Mouse (Mus musculus) thymus, adult 2 months (tissue): ENCODE results near the gene Diaph3. TPM values are rescaled to one million over a fixed set of nuclear protein-coding genes. Genes with fewer than 3 reads are reported as not detected.
"Not testable (repeated sequence)": the region's sequence is repeated elsewhere in the genome, so short reads cannot be mapped to it uniquely, and the experiment has no call there.

Source experiments
- DNase-seq: peaks from one replicate; pipeline ENCODE4 v3.0.0; 2021
- H3K27ac ChIP-seq: fragments of 200-500 bp; 2 replicates; pipeline ENCODE4 v1.5.1; 2012; ENCODE audit warnings: low read length, control low read depth; ENCODE audit not compliant: control insufficient read depth, insufficient read depth
- H3K27me3 ChIP-seq: fragments of 200-500 bp; 2 replicates; pipeline ENCODE4 v1.6.1; 2012; ENCODE audit warnings: mild to moderate bottlenecking, low read length, moderate library complexity, mixed read lengths; ENCODE audit not compliant: control insufficient read depth, insufficient read depth
- H3K36me3 ChIP-seq: fragments of 200-500 bp; 2 replicates; pipeline ENCODE4 v1.6.1; 2012; ENCODE audit warnings: mild to moderate bottlenecking, low read length, moderate library complexity; ENCODE audit not compliant: control insufficient read depth, insufficient read depth
- H3K4me1 ChIP-seq: fragments of 200-500 bp; replicated peaks from 2 replicates; pipeline ENCODE4 v1.6.1; 2012; ENCODE audit warnings: low read length; ENCODE audit not compliant: control insufficient read depth, insufficient read depth
- H3K4me3 ChIP-seq: fragments of 200-500 bp; 2 replicates; pipeline ENCODE4 v1.5.1; 2012; ENCODE audit warnings: mild to moderate bottlenecking, low read length, control low read depth, moderate library complexity; ENCODE audit not compliant: control insufficient read depth, insufficient read depth
- CTCF ChIP-seq: fragments of 200-500 bp; IDR thresholded peaks from 2 replicates; pipeline ENCODE4 v1.5.1; 2012; ENCODE audit warnings: mild to moderate bottlenecking, control low read depth, low read length, moderate library complexity, borderline replicate concordance; ENCODE audit not compliant: control insufficient read depth, poor library complexity, insufficient read depth; ENCODE audit errors: extremely low read depth
- POLR2A ChIP-seq: fragments of 200-500 bp; IDR thresholded peaks from 2 replicates; pipeline ENCODE4 v1.6.1; 2012; ENCODE audit warnings: mild to moderate bottlenecking, low read length, control low read depth, moderate library complexity; ENCODE audit not compliant: control insufficient read depth, poor library complexity, insufficient read depth; ENCODE audit errors: extremely low read depth
- WGBS: fragments of 180-500 bp; shearing (Covaris S2); methylation state at CpG from one replicate; pipeline ENCODE4 v1.1.7; 2018; 5-methylcytosine and 5-hydroxymethylcytosine counted together
- polyA plus RNA-seq: library from polyadenylated mRNA; depleted of rRNA; stranded (reverse); fragments of >200 nt; gene quantifications from 2 replicates; pipeline ENCODE4 v1.2.3, GENCODE M21; 2012

The Diaph3 gene
- polyA plus RNA-seq, 1 experiment: 2.2 TPM

- TF ChIP-seq POLR2A: no peak
- TF ChIP-seq CTCF: no peak
- no peak for DNase-seq
- Histone ChIP-seq H3K27ac (no peak overlapping the region), H3K4me1 (peaks cover 7% of the 10 kb centered on the region), H3K27me3 (no peaks in the 10 kb centered on the region), H3K4me3 (no peak overlapping the region), H3K36me3 (no peaks in the 10 kb centered on the region)
- 92% methylated on average over 5 of the region's 5 CpGs for WGBS
Measured at GRCm38 (mm10) chr14:86738916-86739315, 402.1 kb downstream of the Diaph3 start.

DNA sequence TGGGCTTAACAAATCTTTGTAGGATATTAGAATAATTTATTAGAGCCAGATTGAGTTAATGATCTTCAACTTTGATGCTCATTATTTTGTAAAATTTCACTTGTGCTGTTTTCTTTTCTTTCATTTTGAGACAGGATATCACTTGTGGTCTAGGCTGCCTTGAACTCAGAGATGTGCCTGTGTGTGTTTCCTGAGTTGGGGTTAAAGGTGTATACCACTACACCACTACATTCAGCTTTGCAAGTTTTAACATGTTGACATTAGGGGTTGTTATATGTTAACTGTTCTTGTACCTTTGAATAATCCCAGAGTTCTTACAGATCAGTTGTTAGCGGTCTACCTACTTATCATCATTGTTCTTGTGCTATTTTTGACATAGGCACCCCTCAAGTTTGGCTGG lies 404.4 kb downstream of the Diaph3 start:
- DNase-seq: no peak
- TF ChIP-seq POLR2A (no peak), CTCF (no peak)
- no peaks in the 10 kb centered on the region for H3K27me3 ChIP-seq
- 23% methylated on average over 1 of the region's 1 CpGs for WGBS
- peaks cover 7% of the 10 kb centered on the region for H3K4me1 ChIP-seq
- no peak overlapping the region for H3K27ac ChIP-seq
- no peaks in the 10 kb centered on the region for H3K36me3 ChIP-seq
- no peak overlapping the region for H3K4me3 ChIP-seq

- Histone ChIP-seq H3K4me1 (peaks cover 4% of the 10 kb centered on the region), H3K4me3 (no peak overlapping the region), H3K36me3 (no peaks in the 10 kb centered on the region), H3K27ac (no peak overlapping the region), H3K27me3 (no peaks in the 10 kb centered on the region)
- WGBS: 47% methylated on average over 1 of the region's 1 CpGs
- no peak for DNase-seq
- no peak for TF ChIP-seq CTCF
- no peak for TF ChIP-seq POLR2A
Measured at GRCm38 (mm10) chr14:86731300-86731699, 409.7 kb downstream of the Diaph3 start.

DNA sequence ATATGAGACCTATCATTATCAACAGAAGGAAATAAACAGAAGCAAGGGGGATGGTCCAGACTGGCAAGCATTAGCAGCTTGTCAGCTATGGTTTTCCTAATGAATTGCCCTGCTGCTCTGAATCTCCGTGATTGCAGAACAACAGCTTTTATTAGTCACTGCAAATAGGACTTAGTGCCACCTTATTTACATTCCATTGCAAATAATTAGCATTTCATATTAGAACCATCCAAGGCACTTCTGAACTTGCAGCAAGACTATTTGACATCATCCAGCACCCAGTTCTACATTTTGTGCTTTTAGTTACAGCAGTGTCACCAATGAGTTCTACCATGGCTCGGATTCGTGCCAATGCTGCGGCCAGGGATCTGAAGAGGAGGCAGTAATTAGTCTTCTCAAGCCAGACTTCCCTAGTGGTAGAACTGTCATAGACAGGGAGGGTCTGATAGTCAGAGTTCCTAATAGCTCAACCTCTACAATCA lies 411.4 kb downstream of the Diaph3 start:
- Histone ChIP-seq H3K27me3 (no peaks in the 10 kb centered on the region), H3K36me3 (no peaks in the 10 kb centered on the region), H3K4me3 (no peak overlapping the region), H3K4me1 (no peaks in the 10 kb centered on the region), H3K27ac (no peak overlapping the region)
- WGBS: 95% methylated on average over 4 of the region's 4 CpGs
- no peak for TF ChIP-seq POLR2A
- no peak for TF ChIP-seq CTCF
- no peak for DNase-seq

DNA sequence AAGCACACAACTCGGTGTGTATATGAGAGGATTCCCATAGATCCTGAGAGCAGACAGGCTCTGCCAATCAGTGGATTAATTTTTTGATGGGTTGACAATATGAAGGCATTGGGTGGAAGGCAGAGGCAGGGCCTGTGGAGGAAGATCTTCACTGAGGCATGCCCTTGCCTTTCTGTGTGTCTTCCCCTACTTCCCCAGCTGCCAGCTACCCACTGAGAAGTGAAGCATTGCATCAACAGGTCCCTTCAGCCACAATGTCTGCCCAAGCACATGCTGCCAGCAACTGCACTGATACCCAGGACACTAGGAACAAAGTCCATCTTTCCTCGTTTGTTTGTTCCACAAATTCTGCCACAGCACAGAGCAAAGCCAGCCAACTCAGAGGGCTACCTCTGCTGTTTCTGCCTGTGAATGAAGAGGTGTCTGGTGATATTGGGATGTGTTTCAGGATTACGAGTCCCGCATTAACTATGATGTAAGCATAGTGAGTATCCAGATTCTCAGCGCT lies 413.4 kb downstream of the Diaph3 start:
- H3K4me1 ChIP-seq: no peaks in the 10 kb centered on the region
- DNase-seq: no peak
- H3K27ac ChIP-seq: no peak overlapping the region
- H3K27me3 ChIP-seq: no peaks in the 10 kb centered on the region
- TF ChIP-seq POLR2A: no peak
- TF ChIP-seq CTCF: no peak
- H3K36me3 ChIP-seq: no peaks in the 10 kb centered on the region
- no peak overlapping the region for H3K4me3 ChIP-seq
- WGBS: 96% methylated on average over 5 of the region's 5 CpGs

- Histone ChIP-seq H3K36me3 (no peaks in the 10 kb centered on the region), H3K4me1 (no peaks in the 10 kb centered on the region), H3K27me3 (no peaks in the 10 kb centered on the region), H3K4me3 (no peak overlapping the region), H3K27ac (no peak overlapping the region)
- 95% methylated on average over 6 of the region's 6 CpGs for WGBS
- TF ChIP-seq POLR2A (no peak), CTCF (no peak)
- DNase-seq: no peak
Measured at GRCm38 (mm10) chr14:86721768-86722167, 419.3 kb downstream of the Diaph3 start.

GRCm38 (mm10) chr14:86721082-86721481 lies 420.0 kb downstream of the Diaph3 start:
- H3K27me3 ChIP-seq: no peaks in the 10 kb centered on the region
- H3K4me1 ChIP-seq: no peaks in the 10 kb centered on the region
- no peak overlapping the region for H3K27ac ChIP-seq
- no peaks in the 10 kb centered on the region for H3K36me3 ChIP-seq
- WGBS: 96% methylated on average over 3 of the region's 3 CpGs
- no peak for TF ChIP-seq CTCF
- no peak overlapping the region for H3K4me3 ChIP-seq
- DNase-seq: no peak

GRCm38 (mm10) chr14:86720408-86720807 lies 420.6 kb downstream of the Diaph3 start:
- not testable (repeated sequence) for H3K27ac ChIP-seq, H3K27me3 ChIP-seq, H3K4me3 ChIP-seq, H3K36me3 ChIP-seq, DNase-seq, H3K4me1 ChIP-seq
